ENCODE assay signal across 33 mouse cellular contexts in genomic region chr5:83861674-83862073, GRCm38 (mm10).
"Had no signal": no experiment of that assay in that cellular context is flagged by ENCODE, and none has a peak within 500 bp of the region (broad histone marks: within the 10 kb centered on the region; RNA-seq: fewer than 3 reads in every experiment).

No protein-coding gene starts in this region.

- H3K4me2 ChIP-seq: limb, embryonic 12.5 days; limb, embryonic 13.5 days; limb, embryonic 15.5 days; liver, embryonic 11.5 days; liver, embryonic 12.5 days; liver, embryonic 13.5 days; liver, embryonic 15.5 days; lung, embryonic 14.5 days; lung, embryonic 15.5 days; midbrain, embryonic 11.5 days; midbrain, embryonic 12.5 days; midbrain, embryonic 13.5 days; midbrain, embryonic 15.5 days; neural tube, embryonic 12.5 days; neural tube, embryonic 13.5 days had no signal

- H3K9me3 ChIP-seq: limb, embryonic 10.5 days; limb, embryonic 12.5 days; limb, embryonic 13.5 days; limb, embryonic 15.5 days; liver, embryonic 12.5 days; liver, embryonic 15.5 days; lung, embryonic 15.5 days; midbrain, embryonic 10.5 days; midbrain, embryonic 12.5 days; midbrain, embryonic 13.5 days; midbrain, embryonic 15.5 days; neural tube, embryonic 12.5 days; neural tube, embryonic 13.5 days had no signal

- H3K36me3 ChIP-seq: limb, embryonic 10.5 days; limb, embryonic 12.5 days; limb, embryonic 13.5 days; limb, embryonic 15.5 days; liver, embryonic 12.5 days; liver, embryonic 13.5 days; liver, embryonic 15.5 days; lung, embryonic 15.5 days; midbrain, embryonic 10.5 days; midbrain, embryonic 12.5 days; midbrain, embryonic 13.5 days; midbrain, embryonic 15.5 days; neural tube, embryonic 12.5 days; neural tube, embryonic 13.5 days had no signal

- ATAC-seq: liver, embryonic 12.5 days; liver, postnatal 0 days; lung, postnatal 0 days; midbrain, embryonic 13.5 days; midbrain, embryonic 15.5 days; midbrain, embryonic 16.5 days had no signal

- DNase-seq: left cerebral cortex, postnatal 4 days; liver; liver, embryonic 13.5 days; liver, postnatal 0 days; lung, adult 18-20 months; lung, adult 2 months; lung, embryonic 14.5 days; lung, postnatal 10 days; lung, postnatal 14 days; lung, postnatal 36 days; lung, postnatal 4 days; midbrain, embryonic 14.5 days had no signal

- H3K9ac ChIP-seq: limb, embryonic 12.5 days; limb, embryonic 13.5 days; limb, embryonic 15.5 days; liver, embryonic 12.5 days; liver, embryonic 13.5 days; liver, embryonic 14.5 days; liver, embryonic 15.5 days; liver, postnatal 0 days; lung, embryonic 14.5 days; lung, embryonic 15.5 days; midbrain, embryonic 12.5 days; midbrain, embryonic 13.5 days; midbrain, embryonic 15.5 days; neural tube, embryonic 12.5 days; neural tube, embryonic 13.5 days had no signal

- H3K27me3 ChIP-seq: limb, embryonic 12.5 days; limb, embryonic 13.5 days; limb, embryonic 15.5 days; liver, embryonic 12.5 days; liver, embryonic 13.5 days; liver, embryonic 15.5 days; lung, embryonic 15.5 days; megakaryocyte, embryonic 14.5 days; midbrain, embryonic 12.5 days; midbrain, embryonic 13.5 days; midbrain, embryonic 15.5 days; neural tube, embryonic 12.5 days; neural tube, embryonic 13.5 days had no signal

- H3K4me3 ChIP-seq: limb, embryonic 10.5 days; limb, embryonic 12.5 days; limb, embryonic 13.5 days; limb, embryonic 15.5 days; liver, embryonic 12.5 days; liver, embryonic 13.5 days; liver, embryonic 15.5 days; lung, embryonic 15.5 days; megakaryocyte, embryonic 14.5 days; midbrain, embryonic 10.5 days; midbrain, embryonic 12.5 days; midbrain, embryonic 13.5 days; midbrain, embryonic 15.5 days; myocyte; neural tube, embryonic 12.5 days; neural tube, embryonic 13.5 days had no signal

- H3K27ac ChIP-seq: limb, embryonic 10.5 days; limb, embryonic 12.5 days; limb, embryonic 13.5 days; limb, embryonic 15.5 days; liver, embryonic 12.5 days; liver, embryonic 13.5 days; liver, embryonic 14.5 days; liver, embryonic 15.5 days; lung, embryonic 15.5 days; macrophage; midbrain, embryonic 10.5 days; midbrain, embryonic 12.5 days; midbrain, embryonic 13.5 days; midbrain, embryonic 15.5 days; neural tube, embryonic 12.5 days; neural tube, embryonic 13.5 days had no signal

- H3K4me1 ChIP-seq: limb, embryonic 10.5 days; limb, embryonic 12.5 days; limb, embryonic 13.5 days; limb, embryonic 15.5 days; liver, embryonic 12.5 days; liver, embryonic 13.5 days; liver, embryonic 15.5 days; lung, embryonic 15.5 days; megakaryocyte, embryonic 14.5 days; midbrain, embryonic 10.5 days; midbrain, embryonic 12.5 days; midbrain, embryonic 13.5 days; midbrain, embryonic 15.5 days; neural tube, embryonic 12.5 days; neural tube, embryonic 13.5 days had no signal
